Mouse (Mus musculus) hindbrain, embryonic 10.5 days (tissue): Measurements from ENCODE around the gene Sh3rf3. TPM values are rescaled to one million over a fixed set of nuclear protein-coding genes. Genes with fewer than 3 reads are reported as not detected.

Experiments used
- DNase-seq: peaks from one replicate; pipeline ENCODE4 v3.0.0-alpha.2; 2017; ENCODE audit warnings: low spot score
- H3K27ac ChIP-seq: fragments of 300-500 bp; sonication (generic); 2 replicates; pipeline ENCODE4 v1.5.1; 2016; ENCODE audit warnings: mild to moderate bottlenecking, moderate library complexity
- H3K27me3 ChIP-seq: fragments of 300-500 bp; sonication (generic); 2 replicates; pipeline ENCODE4 v1.6.1; 2016; ENCODE audit warnings: mild to moderate bottlenecking; ENCODE audit not compliant: poor library complexity, insufficient read depth, severe bottlenecking
- H3K36me3 ChIP-seq: fragments of 300-500 bp; sonication (generic); 2 replicates; pipeline ENCODE4 v1.6.1; 2016; ENCODE audit warnings: mild to moderate bottlenecking, moderate library complexity
- H3K4me1 ChIP-seq: fragments of 300-500 bp; sonication (generic); replicated peaks from 2 replicates; pipeline ENCODE4 v1.6.1; 2016; ENCODE audit warnings: mild to moderate bottlenecking
- H3K4me3 ChIP-seq: fragments of 300-500 bp; sonication (generic); 2 replicates; pipeline ENCODE4 v1.5.1; 2016; ENCODE audit warnings: mild to moderate bottlenecking, moderate library complexity
- H3K9me3 ChIP-seq: fragments of 300-500 bp; sonication (generic); 2 replicates; pipeline ENCODE4 v1.6.1; 2016; ENCODE audit warnings: mild to moderate bottlenecking, moderate library complexity
- WGBS: fragments of 180-500 bp; shearing (Covaris S2); methylation state at CpG from one replicate; pipeline ENCODE4 v1.1.7; 2016; 5-methylcytosine and 5-hydroxymethylcytosine counted together
- polyA plus RNA-seq: library from polyadenylated mRNA; unstranded; fragments of >200 nt; fragmentation: Nextera tagmentation; extraction: Ambion mirVana; gene quantifications from 2 replicates; pipeline ENCODE4 v1.2.1, GENCODE M21; 2016

Sh3rf3 gene
- polyA plus RNA-seq, 1 experiment from 2014 or later = 1.1 TPM

DNA sequence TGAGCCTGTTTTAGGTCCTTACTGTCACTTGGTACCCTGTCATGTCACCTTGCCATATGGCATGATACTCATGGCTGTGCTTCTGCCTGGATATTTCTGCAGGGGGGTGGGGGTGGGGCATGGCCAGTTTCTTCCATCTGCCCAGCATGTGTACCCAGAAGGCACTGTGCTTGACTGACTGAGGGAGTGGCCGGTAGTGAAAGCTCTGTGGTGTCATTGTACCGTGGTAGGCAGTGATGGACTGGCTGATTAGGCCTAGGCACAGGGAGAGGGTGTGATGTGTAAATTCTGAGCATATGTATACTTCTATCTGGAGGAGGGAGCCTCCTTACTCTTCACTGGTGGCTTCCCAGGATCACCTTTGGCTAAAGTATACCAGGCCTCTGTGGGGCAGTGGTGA is 51.6 kb downstream of the Sh3rf3 start:
- WGBS = 60% methylated on average over 2 of the region's 2 CpGs
- no peak for DNase-seq
- no peaks in the 10 kb centered on the region for H3K27me3 ChIP-seq
- 0 out of 2 replicates have a peak, but pooled peaks cover 5% of the 10 kb centered on the region for H3K4me1 ChIP-seq
- no peaks in the 10 kb centered on the region for H3K36me3 ChIP-seq
- H3K9me3 ChIP-seq = no peaks in the 10 kb centered on the region
- no peak overlapping the region for H3K4me3 ChIP-seq
- H3K27ac ChIP-seq = no peak overlapping the region

DNA sequence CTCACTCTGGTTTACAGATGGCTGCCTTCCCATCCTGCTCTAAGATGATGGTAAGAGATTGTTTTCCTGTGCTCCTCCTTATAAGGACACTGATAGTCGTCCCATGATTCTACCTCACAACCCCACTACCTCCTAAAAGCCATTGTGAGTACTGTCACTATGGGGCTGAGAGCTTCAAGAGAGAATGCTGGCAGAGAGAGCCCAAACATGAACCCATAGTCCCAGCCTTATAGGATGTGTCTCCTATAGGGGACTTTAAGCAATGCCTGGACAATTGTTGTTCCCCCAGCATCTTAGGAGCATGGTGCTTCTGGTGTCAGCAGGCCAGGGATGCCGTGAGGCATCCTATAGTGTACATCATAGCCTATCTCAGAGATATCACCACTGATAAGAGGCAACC is 54.4 kb downstream of the Sh3rf3 start:
- H3K4me1 ChIP-seq = 0 out of 2 replicates have a peak, but pooled peaks cover 5% of the 10 kb centered on the region
- WGBS = 80% methylated on average over 2 of the region's 2 CpGs
- no peak overlapping the region for H3K4me3 ChIP-seq
- no peak overlapping the region for H3K27ac ChIP-seq
- no peaks in the 10 kb centered on the region for H3K27me3 ChIP-seq
- H3K9me3 ChIP-seq = no peaks in the 10 kb centered on the region
- H3K36me3 ChIP-seq = no peaks in the 10 kb centered on the region
- no peak for DNase-seq

DNA sequence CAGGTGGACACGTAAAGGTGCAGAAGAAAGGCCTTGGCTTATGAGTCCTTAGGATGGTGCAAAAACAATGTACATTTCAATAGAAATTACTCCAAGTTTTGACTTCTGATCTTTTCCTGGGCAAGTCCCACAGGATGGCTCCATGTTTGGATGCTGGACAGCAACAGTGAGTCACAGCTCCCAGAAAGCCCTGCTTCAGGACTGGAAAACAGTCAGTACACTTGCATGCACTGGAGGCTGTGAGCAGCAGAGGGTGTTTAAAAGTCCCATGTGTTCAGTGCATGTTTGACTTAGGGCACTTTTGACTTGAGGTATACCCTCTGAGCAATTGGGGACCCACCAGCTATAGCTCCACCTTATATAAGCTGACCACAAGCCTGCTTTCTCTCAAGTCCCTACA is 56.7 kb downstream of the Sh3rf3 start:
- Histone ChIP-seq H3K9me3 (no peaks in the 10 kb centered on the region), H3K36me3 (no peaks in the 10 kb centered on the region), H3K27ac (no peak overlapping the region), H3K4me3 (no peak overlapping the region), H3K27me3 (no peaks in the 10 kb centered on the region), H3K4me1 (0 out of 2 replicates have a peak, but pooled peaks cover 3% of the 10 kb centered on the region)
- no peak for DNase-seq
- 96% methylated on average over 1 of the region's 1 CpGs for WGBS

- Histone ChIP-seq H3K36me3 (no peaks in the 10 kb centered on the region), H3K4me3 (no peak overlapping the region), H3K27ac (peak overlapping the region; percentile 16; the same call in 1 of the 2 replicates), H3K4me1 (0 out of 2 replicates have a peak, but pooled peaks cover 3% of the 10 kb centered on the region), H3K27me3 (no peaks in the 10 kb centered on the region), H3K9me3 (no peaks in the 10 kb centered on the region)
- WGBS = 82% methylated on average over 10 of the region's 10 CpGs
- no peak for DNase-seq
Measured at GRCm38 (mm10) chr10:58871149-58871820, 58.1 kb downstream of the Sh3rf3 start.

DNA sequence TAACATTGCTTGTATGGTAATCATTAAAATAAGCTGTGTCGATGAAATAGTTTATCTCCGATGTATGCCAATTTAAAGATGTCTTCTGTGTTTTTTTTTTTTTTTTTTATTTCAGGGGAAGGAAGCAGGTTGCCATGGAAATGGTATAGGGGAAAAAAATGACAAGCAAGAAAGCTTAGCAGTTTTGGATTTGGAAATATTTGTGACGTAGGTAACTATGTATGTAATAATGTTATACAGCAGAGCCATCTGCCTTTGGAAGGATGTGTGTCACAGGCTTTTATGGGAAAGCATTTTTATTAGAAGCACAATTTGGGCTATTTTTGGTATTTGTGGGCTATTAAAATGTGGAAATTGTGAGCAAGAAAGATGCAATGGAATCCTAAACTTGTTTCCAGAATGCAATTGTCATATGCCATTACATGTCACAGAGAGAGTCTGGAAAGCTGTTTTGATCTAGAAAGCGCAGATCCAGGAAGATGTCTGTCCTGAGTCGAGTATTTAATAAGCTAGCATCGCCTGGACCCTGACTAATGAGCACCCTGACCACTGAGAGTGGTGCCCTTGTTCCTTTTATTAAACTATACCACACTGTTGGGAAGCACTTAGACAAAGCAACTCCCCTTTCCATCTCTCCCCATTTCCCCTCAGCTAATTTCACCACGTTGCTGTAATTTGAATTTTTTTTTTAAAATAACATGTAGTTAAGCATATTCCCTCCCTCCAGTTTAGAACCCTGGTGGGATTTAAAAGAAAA is 58.8 kb downstream of the Sh3rf3 start:
- 0 out of 2 replicates have a peak, but pooled peaks cover 3% of the 10 kb centered on the region for H3K4me1 ChIP-seq
- no peaks in the 10 kb centered on the region for H3K9me3 ChIP-seq
- no peak for DNase-seq
- H3K36me3 ChIP-seq = no peaks in the 10 kb centered on the region
- 85% methylated on average over 7 of the region's 7 CpGs for WGBS
- no peak overlapping the region for H3K27ac ChIP-seq
- no peaks in the 10 kb centered on the region for H3K27me3 ChIP-seq
- no peak overlapping the region for H3K4me3 ChIP-seq

- Histone ChIP-seq H3K36me3 (no peaks in the 10 kb centered on the region), H3K4me3 (no peak overlapping the region), H3K4me1 (no peaks in the 10 kb centered on the region), H3K27ac (no peak overlapping the region), H3K27me3 (no peaks in the 10 kb centered on the region), H3K9me3 (peaks cover 6% of the 10 kb centered on the region; the same call in 1 of the 2 replicates)
- 91% methylated on average over 4 of the region's 4 CpGs for WGBS
- DNase-seq = no peak
Measured at GRCm38 (mm10) chr10:58877835-58878234, 64.7 kb downstream of the Sh3rf3 start.

DNA sequence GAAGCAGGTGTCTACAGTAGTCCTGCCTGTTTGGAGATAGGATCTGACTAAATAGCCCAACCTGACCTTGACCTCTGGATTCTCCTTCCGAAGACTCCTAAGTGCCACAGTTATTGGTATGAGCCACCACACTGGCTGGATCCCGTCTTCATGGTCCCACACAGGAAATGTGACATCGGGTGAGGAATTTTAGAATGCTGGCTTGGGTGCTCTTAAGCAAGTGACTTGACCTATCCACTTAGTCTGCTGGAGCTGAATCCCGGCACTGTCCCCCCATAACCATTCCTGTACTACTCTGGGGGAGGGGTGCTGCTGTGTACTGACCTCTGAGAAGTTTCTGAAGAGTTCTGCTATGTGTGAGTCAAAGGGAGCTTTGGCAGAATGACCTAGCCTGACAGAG is 65.5 kb downstream of the Sh3rf3 start:
- WGBS = 87% methylated on average over 4 of the region's 4 CpGs
- Histone ChIP-seq H3K4me1 (no peaks in the 10 kb centered on the region), H3K27me3 (no peaks in the 10 kb centered on the region), H3K4me3 (no peak overlapping the region), H3K27ac (no peak overlapping the region), H3K9me3 (peaks cover 6% of the 10 kb centered on the region; the same call in 1 of the 2 replicates), H3K36me3 (no peaks in the 10 kb centered on the region)
- DNase-seq = no peak

DNA sequence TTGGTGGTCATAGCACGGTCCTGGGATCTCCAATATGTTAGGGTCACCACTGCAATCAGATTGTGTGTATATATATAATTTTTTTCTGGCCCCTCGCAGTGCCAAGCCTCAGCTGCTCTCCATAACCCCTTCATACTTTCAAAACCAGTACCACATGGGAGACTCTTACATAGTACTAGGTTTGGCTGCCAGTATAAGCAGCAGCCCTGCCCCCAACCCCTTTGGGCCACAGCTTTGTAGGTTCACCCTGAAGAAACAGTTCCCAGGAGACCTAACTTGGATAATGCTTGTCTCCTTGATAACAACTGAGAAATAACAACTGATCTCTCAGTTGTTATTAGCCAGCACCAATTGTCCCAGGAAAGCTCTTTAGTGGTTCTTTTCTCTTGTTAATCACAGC is 69.6 kb downstream of the Sh3rf3 start:
- no peaks in the 10 kb centered on the region for H3K36me3 ChIP-seq
- DNase-seq = no peak
- H3K27ac ChIP-seq = no peak overlapping the region
- no peaks in the 10 kb centered on the region for H3K4me1 ChIP-seq
- H3K9me3 ChIP-seq = peaks cover 6% of the 10 kb centered on the region; the same call in 1 of the 2 replicates
- WGBS = 83% methylated on average over 2 of the region's 2 CpGs
- H3K27me3 ChIP-seq = no peaks in the 10 kb centered on the region
- H3K4me3 ChIP-seq = no peak overlapping the region

DNA sequence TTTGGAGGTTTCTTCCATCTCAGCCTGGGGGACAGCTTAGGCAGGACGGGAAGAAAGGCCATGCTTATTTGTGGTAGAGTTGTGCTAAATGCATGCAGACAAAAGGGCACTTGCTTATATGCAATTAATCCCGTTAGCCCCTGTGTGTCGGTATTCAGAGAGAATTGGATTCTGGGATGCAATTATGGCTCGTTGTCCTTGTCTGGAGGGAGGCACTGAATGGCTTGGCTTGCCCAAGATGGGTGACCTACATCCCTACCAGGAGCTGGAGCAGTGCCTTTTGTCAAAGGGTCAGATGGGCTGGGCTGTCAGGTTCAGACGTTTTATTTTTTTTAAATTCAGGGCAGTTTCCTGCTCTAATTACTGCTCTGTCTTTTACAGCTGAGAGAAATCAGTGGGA is 72.2 kb downstream of the Sh3rf3 start:
- Histone ChIP-seq H3K4me3 (no peak overlapping the region), H3K9me3 (no peaks in the 10 kb centered on the region), H3K36me3 (no peaks in the 10 kb centered on the region), H3K27me3 (no peaks in the 10 kb centered on the region), H3K4me1 (no peaks in the 10 kb centered on the region), H3K27ac (no peak overlapping the region)
- WGBS = 65% methylated on average over 5 of the region's 5 CpGs
- no peak for DNase-seq

- no peak overlapping the region for H3K4me3 ChIP-seq
- no peaks in the 10 kb centered on the region for H3K36me3 ChIP-seq
- no peaks in the 10 kb centered on the region for H3K9me3 ChIP-seq
- 85% methylated on average over 2 of the region's 2 CpGs for WGBS
- no peak for DNase-seq
- no peak overlapping the region for H3K27ac ChIP-seq
- no peaks in the 10 kb centered on the region for H3K27me3 ChIP-seq
- no peaks in the 10 kb centered on the region; the same call in 1 of the 2 replicates for H3K4me1 ChIP-seq
Measured at GRCm38 (mm10) chr10:58885816-58886215, 72.7 kb downstream of the Sh3rf3 start.

- Histone ChIP-seq H3K36me3 (no peaks in the 10 kb centered on the region), H3K27me3 (no peaks in the 10 kb centered on the region), H3K27ac (no peak overlapping the region), H3K4me3 (no peak overlapping the region), H3K4me1 (no peaks in the 10 kb centered on the region; the same call in 1 of the 2 replicates), H3K9me3 (no peaks in the 10 kb centered on the region)
- DNase-seq = no peak
- 61% methylated on average over 16 of the region's 16 CpGs for WGBS
Measured at GRCm38 (mm10) chr10:58890671-58891439, 77.7 kb downstream of the Sh3rf3 start.

- no peak overlapping the region for H3K27ac ChIP-seq
- no peaks in the 10 kb centered on the region; the same call in 1 of the 2 replicates for H3K4me1 ChIP-seq
- no peaks in the 10 kb centered on the region for H3K9me3 ChIP-seq
- H3K27me3 ChIP-seq = no peaks in the 10 kb centered on the region
- no peak overlapping the region for H3K4me3 ChIP-seq
- H3K36me3 ChIP-seq = no peaks in the 10 kb centered on the region
- DNase-seq = no peak
- WGBS = 91% methylated on average over 5 of the region's 5 CpGs
Measured at GRCm38 (mm10) chr10:58895431-58895830, 82.3 kb downstream of the Sh3rf3 start.
